Mouse (Mus musculus) retina, postnatal 1 day (tissue): ENCODE results near the gene Orm2.
A peak's percentile ranks its signal among the peaks of the same experiment; 100 is the strongest.

Experiments
- DNase-seq: peaks from one replicate; pipeline ENCODE4 v3.0.0-alpha.2; 2012

Gene Orm2

GRCm38 (mm10) chr4:63362150-63362549 is at the start of gene Orm2:
Gene Orm2 (plus strand): TSS chr4:63362449.
- DNase-seq: no peak

GRCm38 (mm10) chr4:63314063-63314462 is 48.2 kb upstream of the Orm2 start:
- no peak for DNase-seq

GRCm38 (mm10) chr4:63316076-63316746 is 46.0 kb upstream of the Orm2 start:
- peak; percentile 27 for DNase-seq

GRCm38 (mm10) chr4:63319566-63319965 is 42.7 kb upstream of the Orm2 start:
- peak; percentile 60 for DNase-seq

GRCm38 (mm10) chr4:63323275-63323815 is 38.9 kb upstream of the Orm2 start:
- DNase-seq: no peak

- DNase-seq: no peak
These were observed 28.8 kb upstream of the Orm2 start for GRCm38 (mm10) chr4:63333403-63333802.

- DNase-seq: no peak
These were observed 23.7 kb upstream of the Orm2 start for GRCm38 (mm10) chr4:63338414-63339076.

GRCm38 (mm10) chr4:63342491-63342890 is 19.8 kb upstream of the Orm2 start:
- DNase-seq: no peak

- no peak for DNase-seq
These were observed 18.6 kb upstream of the Orm2 start for GRCm38 (mm10) chr4:63343608-63344007.

- no peak for DNase-seq
These were observed 18.0 kb upstream of the Orm2 start, which contains the start of gene Orm1 for GRCm38 (mm10) chr4:63344295-63344694. Gene Orm1 (plus strand): TSS chr4:63344560.

- no peak for DNase-seq
These were observed 17.0 kb upstream of the Orm2 start for GRCm38 (mm10) chr4:63345261-63345660.

GRCm38 (mm10) chr4:63346659-63347058 is 15.6 kb upstream of the Orm2 start:
- DNase-seq: no peak

GRCm38 (mm10) chr4:63348524-63348923 is 13.7 kb upstream of the Orm2 start:
- DNase-seq: peak; percentile 63

GRCm38 (mm10) chr4:63355877-63356665 is 6.2 kb upstream of the Orm2 start, which contains the start of gene Orm3:
Gene Orm3 (plus strand): TSS chr4:63356162.
- no peak for DNase-seq

- DNase-seq: no peak
These were observed 5.2 kb upstream of the Orm2 start for GRCm38 (mm10) chr4:63356981-63357570.

GRCm38 (mm10) chr4:63359861-63360260 is 2.4 kb upstream of the Orm2 start:
- DNase-seq: peak; percentile 43

- DNase-seq: peak; percentile 80
These were observed 6.3 kb downstream of the Orm2 start for GRCm38 (mm10) chr4:63368577-63368976.

GRCm38 (mm10) chr4:63370897-63371296 is 8.6 kb downstream of the Orm2 start:
- peak; percentile 65 for DNase-seq

GRCm38 (mm10) chr4:63371890-63372289 is 9.6 kb downstream of the Orm2 start:
- peak; percentile 68 for DNase-seq

GRCm38 (mm10) chr4:63373404-63373803 is 11.2 kb downstream of the Orm2 start:
- DNase-seq: no peak

- no peak for DNase-seq
These were observed 12.1 kb downstream of the Orm2 start for GRCm38 (mm10) chr4:63374331-63374730.

GRCm38 (mm10) chr4:63375367-63375766 is 13.1 kb downstream of the Orm2 start:
- DNase-seq: no peak

GRCm38 (mm10) chr4:63377483-63377882 is 15.2 kb downstream of the Orm2 start:
- DNase-seq: no peak
